Mouse (Mus musculus): ENCODE measurements at regions not wholly inside any gene's neighbourhood (a gene's known extent, or its start where the extent isn't known, plus 50 kb on each side); places are given as distances from the start of the nearest gene placed in this dataset.

- DNase-seq = peak; percentile 6
Observed at GRCm38 (mm10) chr8:116452806-116453205, 52.0 kb upstream of the Dynlrb2 start.

- DNase-seq = no peak
Observed at GRCm38 (mm10) chr8:116451397-116451796, 53.4 kb upstream of the Dynlrb2 start.

- DNase-seq = no peak
Observed at GRCm38 (mm10) chr8:116447452-116447851, 57.3 kb upstream of the Dynlrb2 start.

GRCm38 (mm10) chr8:116442827-116443226, 61.9 kb upstream of the Dynlrb2 start:
- DNase-seq = no peak

- peak; percentile 73 for DNase-seq
Observed at GRCm38 (mm10) chr8:116438895-116439294, 65.9 kb upstream of the Dynlrb2 start.

- no peak for DNase-seq
Observed at GRCm38 (mm10) chr8:116435268-116435980, 69.3 kb upstream of the Dynlrb2 start.

- DNase-seq = no peak
Observed at GRCm38 (mm10) chr8:116430051-116430450, 74.7 kb upstream of the Dynlrb2 start.

GRCm38 (mm10) chr8:116429649-116430048, 75.1 kb upstream of the Dynlrb2 start:
- no peak for DNase-seq

GRCm38 (mm10) chr8:116422826-116423225, 81.9 kb upstream of the Dynlrb2 start:
- no peak for DNase-seq

GRCm38 (mm10) chr8:116412703-116413102, 92.1 kb upstream of the Dynlrb2 start:
- no peak for DNase-seq

GRCm38 (mm10) chr8:116410041-116410440, 94.7 kb upstream of the Dynlrb2 start:
- DNase-seq = no peak

GRCm38 (mm10) chr8:116409011-116409410, 95.8 kb upstream of the Dynlrb2 start:
- no peak for DNase-seq

- no peak for DNase-seq
Observed at GRCm38 (mm10) chr8:116404571-116404970, 100.2 kb upstream of the Dynlrb2 start.

GRCm38 (mm10) chr8:116403366-116403765, 101.4 kb upstream of the Dynlrb2 start:
- no peak for DNase-seq

GRCm38 (mm10) chr8:116399452-116399851, 105.3 kb upstream of the Dynlrb2 start:
- DNase-seq = no peak

- no peak for DNase-seq
Observed at GRCm38 (mm10) chr8:116398565-116399205, 106.1 kb upstream of the Dynlrb2 start.

- DNase-seq = no peak
Observed at GRCm38 (mm10) chr8:116385193-116385955, 119.4 kb upstream of the Dynlrb2 start.

- no peak for DNase-seq
Observed at GRCm38 (mm10) chr8:116384418-116385089, 120.2 kb upstream of the Dynlrb2 start.

- no peak for DNase-seq
Observed at GRCm38 (mm10) chr8:116383495-116384417, 121.0 kb upstream of the Dynlrb2 start.

GRCm38 (mm10) chr8:116383036-116383435, 121.7 kb upstream of the Dynlrb2 start:
- no peak for DNase-seq

- DNase-seq = no peak
Observed at GRCm38 (mm10) chr8:116380601-116381000, 124.2 kb upstream of the Dynlrb2 start.

GRCm38 (mm10) chr8:116379851-116380250, 124.9 kb upstream of the Dynlrb2 start:
- DNase-seq = no peak

Measured in thymus, postnatal 14 days (tissue).